Mouse (Mus musculus): ENCODE results near the gene Speer1. TPM values are rescaled to one million over a fixed set of nuclear protein-coding genes. Genes with fewer than 3 reads are reported as not detected.
"Not testable (repeated sequence)": the region's sequence is repeated elsewhere in the genome, so short reads cannot be mapped to it uniquely, and the experiment has no call there.

Speer1 gene
- total RNA-seq (2015) = not detected in 2 replicates
- not detected in 2 replicates for total RNA-seq (2017)

GRCm38 (mm10) chr5:11341216-11341615, at the start of gene Speer1:
Speer1 (plus strand) TSS chr5:11341516.
- ATAC-seq (ENCODE audit: poor library complexity, severe bottlenecking) = not testable (repeated sequence)

Other genes starting within 250 kb of the Speer1 start
- not detected in 2 replicates for gene Gm8879, start 213.9 kb upstream of the Speer1 start, total RNA-seq (2015)
- not detected in 2 replicates for gene Gm8879, start 213.9 kb upstream of the Speer1 start, total RNA-seq (2017)
- not detected in 2 replicates for gene Gm5861, start 158.4 kb upstream of the Speer1 start, total RNA-seq (2015)
- gene Gm5861, start 158.4 kb upstream of the Speer1 start, total RNA-seq (2017) = not detected in 2 replicates
- gene Gm8890, start 85.5 kb upstream of the Speer1 start, total RNA-seq (2015) = not detected in 2 replicates
- not detected in 2 replicates for gene Gm8890, start 85.5 kb upstream of the Speer1 start, total RNA-seq (2017)
- not detected in 2 replicates for gene Gm8897, start 74.9 kb downstream of the Speer1 start, total RNA-seq (2015)
- gene Gm8897, start 74.9 kb downstream of the Speer1 start, total RNA-seq (2017) = not detected in 2 replicates
- gene Gm8906, start 161.2 kb downstream of the Speer1 start, total RNA-seq (2015) = not detected in 2 replicates
- gene Gm8906, start 161.2 kb downstream of the Speer1 start, total RNA-seq (2017) = not detected in 2 replicates

Measured in megakaryocyte, adult 5-6 weeks (primary cell).